Mouse (Mus musculus) CD4-positive, CD25-positive, alpha-beta regulatory T cell, adult 2 months (primary cell): Measurements from ENCODE around the gene Stoml1.
A peak's percentile ranks its signal among the peaks of the same experiment; 100 is the strongest.

Experiments used
- DNase-seq: peaks from one replicate; pipeline ENCODE4 v3.0.0-alpha.2; 2012; ENCODE audit warnings: low read depth, low spot score

Stoml1 gene

DNA sequence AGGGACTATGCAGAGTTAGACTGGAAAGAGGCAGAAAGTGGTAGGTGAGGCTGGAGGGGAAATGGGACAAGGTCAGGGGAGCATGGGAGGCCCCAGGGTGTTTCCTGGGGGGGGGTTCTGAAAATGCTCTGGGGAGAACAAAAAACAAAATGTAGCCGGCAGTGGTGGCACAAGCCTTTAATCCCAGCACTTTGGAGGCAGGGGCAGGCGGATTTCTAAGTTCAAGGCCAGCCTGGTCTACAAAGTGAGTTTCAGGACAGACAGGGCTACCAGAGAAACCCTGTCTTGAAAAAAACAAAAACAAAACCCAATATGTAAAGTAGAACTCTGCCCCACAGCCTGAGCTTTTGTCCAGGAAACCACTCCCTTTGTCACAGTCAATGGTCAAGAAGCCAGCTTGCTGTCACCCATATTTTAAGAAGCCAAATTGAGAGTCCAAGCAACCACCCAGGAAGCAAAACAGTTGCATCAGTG lies 19.1 kb downstream of the Stoml1 start:
- no peak for DNase-seq

DNA sequence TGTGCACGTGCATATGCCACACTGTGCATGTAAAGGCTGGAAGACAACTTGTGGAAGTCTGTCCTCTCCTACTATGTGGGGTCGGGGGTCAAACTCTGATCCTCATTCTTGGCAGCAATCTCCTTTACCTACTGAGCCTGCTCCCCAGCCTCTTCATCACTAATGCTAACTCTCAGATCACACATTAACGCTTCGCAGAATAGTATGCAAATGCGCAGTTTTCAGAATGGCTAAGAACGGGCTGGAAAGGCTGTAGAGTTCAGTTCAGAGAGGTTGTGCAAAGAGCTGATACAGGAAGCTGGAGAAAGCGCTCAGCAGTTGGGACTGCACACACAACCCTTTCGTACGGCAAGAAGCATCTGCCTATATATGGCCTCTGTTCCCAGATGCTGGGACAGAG lies 19.9 kb downstream of the Stoml1 start:
- no peak for DNase-seq

GRCm38 (mm10) chr9:58274101-58274604 lies 21.2 kb downstream of the Stoml1 start:
- no peak for DNase-seq

DNA sequence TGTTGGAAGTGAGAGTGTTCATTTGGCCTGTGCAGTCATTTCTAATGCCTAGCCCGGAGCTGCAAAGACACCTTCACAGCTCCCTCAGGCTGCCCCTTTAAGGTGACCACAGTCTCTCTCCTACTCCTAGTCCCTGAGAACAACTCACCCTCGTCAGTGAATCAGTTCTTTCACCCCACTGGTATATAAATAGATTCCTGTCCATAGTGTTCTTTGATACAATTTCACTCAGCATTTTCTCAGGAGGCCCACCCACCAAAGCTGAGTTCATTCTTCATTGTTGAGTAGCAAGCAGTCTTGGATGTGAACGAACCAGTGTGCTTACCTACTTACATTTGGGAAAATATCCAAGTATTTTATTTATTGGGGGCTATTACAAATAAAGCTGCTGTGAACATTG lies 21.7 kb downstream of the Stoml1 start:
- no peak for DNase-seq

DNA sequence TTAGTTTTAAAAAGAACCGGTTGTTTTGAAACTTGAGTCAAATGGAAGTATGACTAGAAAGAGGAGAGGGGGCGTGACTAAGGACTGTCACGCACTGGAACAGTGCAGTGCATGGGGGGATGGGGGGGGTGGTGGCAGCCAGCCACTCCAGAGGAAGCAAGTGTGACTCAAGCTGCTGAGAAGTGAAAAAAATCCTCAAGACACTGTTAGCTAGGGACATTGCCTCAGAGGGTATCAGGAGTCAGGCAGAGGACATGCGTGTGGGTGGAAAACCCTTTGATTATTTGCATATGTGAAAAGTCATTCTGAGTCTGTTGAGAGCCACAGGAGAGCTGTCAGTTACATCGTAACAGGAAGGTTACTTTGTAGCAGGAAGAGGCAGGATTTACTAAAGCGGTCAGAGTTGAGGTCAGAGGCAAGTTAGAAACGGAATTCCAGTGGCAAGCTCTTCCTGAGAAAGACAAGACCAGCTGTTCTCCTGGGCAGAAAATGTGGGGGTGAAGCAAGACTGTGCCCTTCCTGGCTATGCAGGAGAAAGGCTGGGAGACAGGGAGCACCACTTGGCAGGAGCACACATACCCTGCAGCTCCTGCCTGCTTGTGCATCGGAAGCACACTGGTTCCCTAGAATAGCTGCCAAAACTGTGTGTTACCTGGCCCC lies 22.3 kb downstream of the Stoml1 start:
- peak; percentile 78 for DNase-seq

GRCm38 (mm10) chr9:58275797-58276196 lies 22.8 kb downstream of the Stoml1 start:
- DNase-seq, result peak; percentile 53

DNA sequence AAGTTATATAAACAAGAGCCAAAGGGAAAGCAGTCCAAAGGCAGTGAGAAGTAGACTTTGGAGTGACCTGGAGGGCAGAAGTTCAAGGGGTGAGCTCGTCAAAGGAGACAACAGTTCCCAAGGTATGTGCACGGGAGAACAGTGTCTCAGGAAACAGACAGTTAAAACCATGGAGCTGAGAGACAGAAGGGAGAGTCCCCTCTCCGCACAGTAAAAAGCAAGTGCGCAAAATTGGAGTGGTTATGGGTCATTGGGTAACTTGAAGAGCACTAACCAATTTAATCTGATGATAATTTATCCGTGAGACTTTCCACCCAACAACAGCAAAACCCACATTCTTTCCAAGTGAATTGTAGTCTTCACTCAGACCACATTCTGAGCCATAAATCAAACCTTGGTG lies 23.4 kb downstream of the Stoml1 start:
- DNase-seq, result no peak

DNA sequence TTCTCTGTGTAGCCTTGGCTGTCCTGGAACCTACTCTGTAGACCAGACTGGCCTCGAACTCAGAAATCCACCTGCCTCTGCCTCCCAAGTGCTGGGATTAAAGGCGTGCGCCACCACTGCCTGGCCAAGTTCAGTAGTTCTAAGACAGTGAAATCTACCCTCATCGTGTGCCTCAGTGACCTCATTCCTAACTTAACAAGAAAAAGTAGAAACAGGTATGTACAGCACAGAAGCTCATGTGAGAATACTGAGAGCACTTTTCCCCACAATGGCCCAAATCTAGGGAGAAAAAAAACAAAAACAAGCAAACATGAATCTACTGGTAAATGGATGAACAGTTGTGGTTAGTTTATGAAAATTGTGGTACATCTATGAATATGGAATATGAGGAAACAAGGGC lies 25.3 kb downstream of the Stoml1 start:
- DNase-seq, result no peak

DNA sequence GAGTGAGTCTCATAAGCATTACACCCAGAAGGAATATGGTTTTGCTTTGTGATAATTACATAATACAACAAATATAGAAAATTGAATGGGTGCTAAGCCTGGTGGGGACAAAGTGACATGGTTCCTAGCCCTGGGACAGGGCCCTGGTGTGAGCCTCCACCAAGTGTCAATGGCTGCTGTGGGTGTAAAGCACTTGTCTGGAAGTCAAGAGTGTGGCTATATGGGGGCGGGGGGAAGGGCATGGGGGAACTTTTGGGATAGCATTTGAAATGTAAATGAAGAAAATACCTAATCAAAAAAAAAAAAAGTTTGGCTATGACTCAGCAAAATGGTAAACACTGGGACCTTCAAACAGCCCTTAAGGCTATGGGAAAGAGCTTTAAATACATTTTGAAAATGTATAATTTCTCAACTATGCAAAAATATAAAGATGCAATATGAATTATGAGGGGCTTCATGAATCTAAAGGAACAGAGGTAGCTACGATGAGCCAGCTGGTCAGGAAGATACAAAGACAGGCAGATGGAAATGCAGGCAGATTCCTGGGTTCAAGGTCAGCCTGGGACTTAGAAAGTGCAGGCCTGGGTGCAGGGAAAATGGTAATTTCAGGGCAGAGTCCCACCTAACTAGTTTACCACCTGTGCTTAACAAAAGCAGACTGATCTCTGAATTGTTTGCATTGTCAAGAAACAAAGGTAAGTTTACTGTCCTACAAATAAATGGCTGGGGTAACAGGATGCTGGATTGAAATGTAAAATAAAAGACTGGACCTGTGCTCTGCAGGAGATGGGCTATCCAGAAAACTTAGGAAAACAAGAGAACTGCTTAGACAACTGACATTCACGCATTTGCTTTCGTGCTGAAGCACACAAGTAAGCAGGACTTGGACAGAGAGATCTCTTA lies 26.1 kb downstream of the Stoml1 start:
- no peak for DNase-seq

- no peak for DNase-seq
These were observed 26.8 kb downstream of the Stoml1 start for GRCm38 (mm10) chr9:58279780-58280179.

DNA sequence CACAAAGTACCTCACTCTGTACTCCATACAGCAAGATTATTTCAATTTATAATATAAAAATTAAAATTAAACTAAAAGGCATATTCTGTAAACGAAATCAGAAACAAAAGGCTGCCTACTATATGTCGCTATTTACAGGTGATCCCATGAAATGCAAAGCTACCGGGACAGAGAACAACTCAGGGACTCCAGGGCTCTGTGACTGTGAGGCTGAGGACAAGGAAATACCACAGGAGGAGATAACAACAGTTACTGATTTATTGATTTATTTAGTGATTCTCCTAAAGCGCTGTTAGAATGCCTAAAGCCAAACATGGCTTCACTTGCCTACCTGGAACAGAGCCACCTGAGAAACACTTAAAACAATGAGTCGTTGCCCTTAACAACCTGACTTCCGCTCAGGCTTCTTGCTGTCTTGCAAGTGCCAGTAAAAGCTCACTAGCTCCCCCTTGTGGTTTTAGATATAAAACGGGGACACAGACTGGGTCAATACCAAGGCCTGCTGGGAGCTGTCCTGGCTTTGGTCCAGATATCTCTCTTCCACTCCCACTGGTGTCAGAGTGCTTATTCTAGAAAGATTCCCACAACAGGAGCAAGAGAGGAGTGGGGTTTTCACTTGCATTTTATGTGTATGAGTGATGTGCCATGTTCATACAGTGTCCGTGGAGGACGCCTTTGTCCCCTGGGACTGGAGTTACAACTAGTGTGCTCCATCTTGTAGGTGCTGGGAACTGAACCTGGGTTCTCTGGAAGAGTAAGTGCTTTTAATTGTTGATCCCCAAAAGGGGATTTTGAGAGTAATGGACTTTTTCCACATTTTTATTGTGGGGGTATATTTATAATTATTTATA lies 27.5 kb downstream of the Stoml1 start:
- DNase-seq, result peak; percentile 94

- peak; percentile 80 for DNase-seq
These were observed 28.6 kb downstream of the Stoml1 start for GRCm38 (mm10) chr9:58281597-58281996.

DNA sequence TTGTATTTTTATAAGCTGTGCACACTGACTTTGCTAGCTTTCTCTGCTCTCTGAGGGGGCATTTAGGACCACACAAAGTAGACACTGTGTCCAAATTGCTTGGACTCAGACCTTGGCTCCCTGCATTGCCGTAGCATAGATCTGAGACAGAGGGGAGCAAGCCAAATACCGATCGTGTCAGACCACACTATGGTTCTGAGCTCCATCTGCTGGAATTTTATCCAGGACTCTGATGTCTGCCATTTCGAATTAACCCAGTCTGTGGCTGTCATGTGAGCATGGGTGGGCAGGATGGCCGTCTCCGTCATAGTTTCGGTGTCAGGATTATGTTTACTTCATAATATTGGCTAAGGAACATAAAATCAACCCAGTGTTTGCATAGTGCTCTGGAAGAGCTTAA lies 30.5 kb downstream of the Stoml1 start:
- DNase-seq, result no peak

GRCm38 (mm10) chr9:58289090-58289489 lies 36.1 kb downstream of the Stoml1 start:
- DNase-seq, result no peak

DNA sequence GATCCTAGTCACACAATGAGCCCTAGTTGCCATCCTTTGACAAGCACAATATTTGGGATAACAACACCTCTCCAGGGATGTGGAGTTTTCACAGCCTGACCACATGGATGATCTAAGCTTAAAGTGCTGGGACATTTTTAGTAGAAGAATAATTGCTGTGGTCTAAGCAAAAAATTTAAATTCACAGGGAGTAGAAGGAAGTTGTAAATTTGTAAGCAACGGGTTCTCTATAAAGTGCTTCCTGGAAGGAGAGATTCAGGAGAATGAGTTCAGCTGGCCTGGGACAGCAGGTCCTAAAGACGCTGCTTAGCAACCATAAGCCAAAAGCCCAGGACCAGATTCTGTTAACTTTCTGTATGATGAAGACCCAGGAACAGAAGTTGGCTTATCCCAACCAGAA lies 36.9 kb downstream of the Stoml1 start:
- no peak for DNase-seq

DNA sequence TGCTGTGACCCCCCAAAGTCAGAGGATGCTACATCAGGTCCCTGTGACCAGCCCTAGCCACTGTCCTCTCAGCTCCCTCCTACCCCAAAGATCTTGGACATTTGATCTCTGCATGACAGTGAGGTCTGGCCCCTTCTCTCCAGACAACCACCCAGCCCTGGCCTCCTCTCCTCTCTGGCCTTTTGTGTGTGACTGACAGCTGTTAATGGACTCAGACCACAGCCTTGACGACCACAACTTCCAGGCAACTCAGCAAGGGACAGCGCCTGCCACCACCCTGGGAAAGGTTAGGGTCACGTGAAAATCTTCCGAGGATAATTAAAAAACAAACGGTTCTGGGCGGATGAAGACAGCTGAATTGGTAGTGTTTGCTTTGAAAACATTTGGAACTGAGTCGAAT lies 41.6 kb downstream of the Stoml1 start:
- no peak for DNase-seq

- no peak for DNase-seq
These were observed 42.4 kb downstream of the Stoml1 start for GRCm38 (mm10) chr9:58295345-58295744.

GRCm38 (mm10) chr9:58295766-58296361 lies 42.9 kb downstream of the Stoml1 start:
- no peak for DNase-seq

DNA sequence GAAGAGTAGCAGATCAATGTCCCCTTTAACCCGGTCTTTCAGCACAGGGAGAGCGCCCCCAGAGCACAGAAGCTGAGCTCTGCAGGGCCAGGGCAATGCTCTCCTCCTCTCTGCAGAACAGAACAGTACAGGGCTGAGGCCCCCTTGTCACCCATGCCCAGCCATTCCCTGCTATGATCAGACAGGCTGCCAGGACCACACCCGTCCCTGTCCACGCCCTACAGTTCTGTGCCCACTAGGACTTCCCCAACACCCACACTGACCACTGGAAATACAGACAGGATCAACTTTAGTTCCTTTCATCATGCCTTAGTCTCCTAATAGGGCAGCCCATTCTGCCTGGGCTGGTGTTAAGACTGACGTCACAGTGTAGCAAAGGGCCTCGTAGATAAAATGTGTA lies 44.1 kb downstream of the Stoml1 start:
- DNase-seq, result no peak

GRCm38 (mm10) chr9:58297961-58298477 lies 45.1 kb downstream of the Stoml1 start:
- DNase-seq, result no peak

DNA sequence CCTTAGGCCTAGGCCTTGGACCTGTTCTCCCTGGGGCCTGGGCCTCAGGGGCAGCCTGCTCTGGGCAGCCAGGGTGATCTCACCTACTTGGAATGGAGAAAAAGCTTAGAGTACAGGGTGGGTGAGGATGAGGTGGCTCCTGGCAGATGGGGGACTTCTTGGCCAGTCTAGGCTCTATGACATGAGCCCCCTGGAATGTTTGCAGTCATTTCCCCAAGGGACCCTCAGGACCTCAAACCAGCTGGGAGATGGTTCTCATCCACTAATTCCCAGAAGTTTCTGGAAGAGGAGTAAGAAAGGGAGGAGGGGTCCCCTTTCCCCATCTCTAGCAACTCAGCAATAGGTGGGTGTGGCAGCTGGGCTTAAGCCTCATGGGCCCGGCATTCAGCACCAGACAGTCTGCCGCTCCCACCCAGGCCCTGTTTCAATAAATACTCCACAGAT lies 46.4 kb downstream of the Stoml1 start:
- no peak for DNase-seq
